24 mouse cellular contexts compared by ENCODE assay signal in genomic region chr10:69568976-69569375, GRCm38 (mm10).
"Had no signal": no experiment of that assay in that cellular context is flagged by ENCODE, and none has a peak within 500 bp of the region (broad histone marks: within the 10 kb centered on the region; RNA-seq: fewer than 3 reads in every experiment).

No protein-coding gene starts in this region.

- H3K27me3 ChIP-seq: midbrain, embryonic 13.5 days; neural tube, embryonic 15.5 days; stomach, embryonic 15.5 days had no signal

- H3K27ac ChIP-seq: kidney, postnatal 0 days; limb, embryonic 10.5 days; limb, embryonic 13.5 days; liver, embryonic 12.5 days; liver, embryonic 15.5 days; lung, embryonic 15.5 days; midbrain, embryonic 10.5 days; midbrain, embryonic 13.5 days; neural tube, embryonic 15.5 days; stomach, embryonic 15.5 days had no signal

- H3K36me3 ChIP-seq: limb, embryonic 10.5 days; limb, embryonic 13.5 days; liver, embryonic 12.5 days; liver, embryonic 15.5 days; lung, embryonic 15.5 days; midbrain, embryonic 10.5 days; midbrain, embryonic 13.5 days; neural tube, embryonic 15.5 days; stomach, embryonic 15.5 days had no signal

- H3K4me2 ChIP-seq: limb, embryonic 13.5 days; liver, embryonic 12.5 days; liver, embryonic 15.5 days; lung, embryonic 15.5 days; midbrain, embryonic 13.5 days; neural tube, embryonic 15.5 days; stomach, embryonic 15.5 days had no signal

- H3K9ac ChIP-seq: limb, embryonic 13.5 days; liver, embryonic 12.5 days; liver, embryonic 15.5 days; lung, embryonic 15.5 days; midbrain, embryonic 13.5 days; neural tube, embryonic 15.5 days; stomach, embryonic 15.5 days had no signal

- H3K9me3 ChIP-seq: limb, embryonic 10.5 days; limb, embryonic 13.5 days; liver, embryonic 12.5 days; liver, embryonic 15.5 days; lung, embryonic 15.5 days; midbrain, embryonic 10.5 days; midbrain, embryonic 13.5 days; neural tube, embryonic 15.5 days; stomach, embryonic 15.5 days had no signal

- ATAC-seq: liver, embryonic 12.5 days; midbrain, embryonic 13.5 days; midbrain, embryonic 16.5 days had no signal

- DNase-seq: kidney, postnatal 25 days; layer of hippocampus, adult 9-11 months; liver; lung, adult 18-20 months; lung, postnatal 10 days; lung, postnatal 36 days; right cerebral cortex, adult 18-20 months; right cerebral cortex, postnatal 25 days; spleen, adult 18-20 months; thymus, postnatal 25 days had no signal

- H3K4me3 ChIP-seq: layer of hippocampus, adult 2 months; limb, embryonic 10.5 days; limb, embryonic 13.5 days; liver, embryonic 12.5 days; liver, embryonic 15.5 days; lung, embryonic 15.5 days; megakaryocyte, embryonic 14.5 days; midbrain, embryonic 10.5 days; midbrain, embryonic 13.5 days; myocyte; neural tube, embryonic 15.5 days; stomach, embryonic 15.5 days had no signal

- H3K4me1 ChIP-seq: liver, embryonic 15.5 days had no signal
